Mouse (Mus musculus): ENCODE results near the gene Dcdc2c. TPM values are rescaled to one million over a fixed set of nuclear protein-coding genes. Genes with fewer than 3 reads are reported as not detected.
A peak's percentile ranks its signal among the peaks of the same experiment; 100 is the strongest.

Gene Dcdc2c
- polyA plus RNA-seq, 1 experiment = 0.05 TPM

DNA sequence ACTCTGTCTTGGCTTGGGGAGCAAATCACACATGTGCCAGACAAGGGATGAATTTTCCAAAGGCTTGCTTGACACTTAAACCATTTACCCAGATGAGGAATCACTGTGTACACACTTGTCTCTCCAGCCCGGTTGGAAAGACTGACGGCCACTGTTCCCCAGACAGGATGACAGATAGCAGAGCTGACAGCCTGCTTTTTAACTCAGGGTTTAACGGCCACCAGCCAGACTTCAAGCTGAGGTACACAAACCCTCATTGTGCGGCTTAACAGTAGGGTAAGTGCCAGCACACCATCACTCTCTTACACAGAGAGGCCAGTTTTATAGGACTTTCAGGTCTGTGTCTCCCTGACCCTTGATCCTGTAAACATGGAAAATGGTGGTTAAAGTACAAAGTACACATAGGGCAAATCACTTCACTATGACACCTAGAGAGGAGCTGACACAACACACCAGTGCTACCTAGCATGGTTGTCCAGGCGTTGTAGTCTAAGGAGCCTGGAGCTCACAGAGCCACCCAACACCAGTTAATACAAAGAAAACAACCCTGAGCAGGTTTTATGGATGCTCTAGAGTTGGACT is 42.4 kb downstream of the Dcdc2c start:
- H3ac ChIP-seq (ENCODE audit: control insufficient read depth, insufficient read length) = no peak overlapping the region
- H3K36me3 ChIP-seq (ENCODE audit: control insufficient read depth, insufficient read depth) = no peaks in the 10 kb centered on the region
- no peak overlapping the region for H3K4me2 ChIP-seq (ENCODE audit: low read depth)
- H3K79me2 ChIP-seq (ENCODE audit: control insufficient read depth, insufficient read depth) = no peaks in the 10 kb centered on the region
- TF ChIP-seq REST (IDR thresholded peaks at IDR 0.05; ENCODE audit: insufficient read depth, insufficient read length) (no peak), MYOG (IDR thresholded peaks at IDR 0.05; ENCODE audit: control insufficient read depth in 1 of 3, insufficient read depth in 1 of 3, insufficient read length in 2 of 3, low read depth in 2 of 3) (no peak), MAX (IDR thresholded peaks at IDR 0.05; ENCODE audit: low read depth) (no peak), USF1 (IDR thresholded peaks at IDR 0.05; ENCODE audit: low read depth) (no peak)
- H3K27me3 ChIP-seq (ENCODE audit: control insufficient read depth, insufficient read depth, insufficient read length) = no peaks in the 10 kb centered on the region
- H3K4me3 ChIP-seq = no peak overlapping the region

DNA sequence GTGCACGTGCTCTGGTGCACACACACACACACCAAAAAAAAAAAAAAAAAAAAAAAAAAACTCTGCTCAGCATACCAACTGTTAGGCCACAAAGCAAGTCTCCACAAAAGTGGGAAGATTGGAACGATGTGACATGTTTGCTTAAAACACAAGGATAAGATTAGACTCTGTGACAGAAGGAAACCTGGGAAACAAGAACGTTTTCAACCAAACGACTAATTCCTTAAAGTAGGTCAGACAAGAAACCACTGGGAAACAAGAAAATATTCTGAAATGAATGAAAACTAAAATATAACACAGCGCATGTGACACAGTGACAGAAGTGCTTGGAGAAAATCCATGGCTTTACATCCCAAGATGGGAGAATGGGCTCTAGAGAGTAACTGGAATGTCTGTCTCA is 57.9 kb downstream of the Dcdc2c start:
- H3K79me2 ChIP-seq (ENCODE audit: control insufficient read depth, insufficient read depth) = no peaks in the 10 kb centered on the region
- TF ChIP-seq CEBPB (IDR thresholded peaks at IDR 0.05; ENCODE audit: insufficient read depth, poor library complexity, severe bottlenecking) (no peak), POLR2A (IDR thresholded peaks at IDR 0.05; ENCODE audit: insufficient read length, low read depth) (no peak), E2F4 (IDR thresholded peaks at IDR 0.05; ENCODE audit: insufficient read depth) (no peak), TCF3 (IDR thresholded peaks at IDR 0.05; ENCODE audit: insufficient read length, low read depth) (no peak), USF1 (IDR thresholded peaks at IDR 0.05; ENCODE audit: low read depth) (no peak), MAX (IDR thresholded peaks at IDR 0.05; ENCODE audit: low read depth) (no peak), REST (IDR thresholded peaks at IDR 0.05; ENCODE audit: insufficient read depth, insufficient read length) (no peak), MYOD1 (IDR thresholded peaks at IDR 0.05; ENCODE audit: control insufficient read depth in 1 of 3, insufficient read length in 2 of 3, low read depth in 2 of 3) (no peak), SRF (IDR thresholded peaks at IDR 0.05; ENCODE audit: control insufficient read depth, insufficient read length, low read depth) (no peak), TCF12 (IDR thresholded peaks at IDR 0.05; ENCODE audit: insufficient read depth, poor library complexity, severe bottlenecking) (no peak)
- H3K27me3 ChIP-seq (ENCODE audit: control insufficient read depth, insufficient read depth, insufficient read length) = no peaks in the 10 kb centered on the region
- no peak overlapping the region for H3K4me2 ChIP-seq (ENCODE audit: low read depth)
- no peaks in the 10 kb centered on the region for H3K36me3 ChIP-seq (ENCODE audit: control insufficient read depth, insufficient read depth)
- H3ac ChIP-seq (ENCODE audit: control insufficient read depth, insufficient read length) = no peak overlapping the region
- H3K4me3 ChIP-seq = no peak overlapping the region

DNA sequence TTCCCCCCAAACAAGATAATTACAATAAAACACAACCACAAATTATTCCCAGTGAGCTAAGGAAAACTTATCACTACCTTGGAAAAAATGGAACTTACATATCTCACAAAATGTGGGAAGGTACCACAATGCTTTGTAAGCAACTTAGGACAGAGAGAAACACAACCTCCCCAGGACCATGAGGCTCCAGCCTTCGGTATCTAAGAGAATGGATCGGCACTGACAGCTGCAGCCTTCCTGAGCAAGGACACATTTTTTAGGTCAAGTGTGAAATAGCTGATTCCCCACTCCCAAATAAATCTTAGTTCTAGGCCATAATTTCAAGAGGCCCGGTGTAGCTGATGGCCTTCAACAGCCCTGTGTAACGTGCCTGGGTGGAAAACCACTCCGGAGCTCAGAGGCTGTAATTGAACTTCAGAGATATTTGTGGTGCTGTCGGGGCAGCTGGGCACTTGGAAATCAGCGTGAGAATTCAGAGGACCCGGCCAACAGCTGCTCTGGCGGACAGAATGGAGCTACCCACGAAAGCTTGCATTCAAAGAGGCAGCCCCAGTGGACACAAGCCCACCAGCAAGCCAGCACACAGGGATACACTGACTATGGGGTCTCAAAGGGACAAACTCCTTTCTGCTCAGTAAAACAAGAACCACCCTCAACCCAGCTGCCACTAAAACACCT is 69.6 kb downstream of the Dcdc2c start:
- TF ChIP-seq MYOD1 (IDR thresholded peaks at IDR 0.05; ENCODE audit: control insufficient read depth in 1 of 3, insufficient read length in 2 of 3, low read depth in 2 of 3) (peak; percentile 24 to 78 (median 67)), TCF3 (IDR thresholded peaks at IDR 0.05; ENCODE audit: insufficient read length, low read depth) (no peak), POLR2A (IDR thresholded peaks at IDR 0.05; ENCODE audit: insufficient read length, low read depth) (no peak), USF1 (IDR thresholded peaks at IDR 0.05; ENCODE audit: low read depth) (no peak), TCF12 (IDR thresholded peaks at IDR 0.05; ENCODE audit: insufficient read depth, poor library complexity, severe bottlenecking) (no peak), CEBPB (IDR thresholded peaks at IDR 0.05; ENCODE audit: insufficient read depth, poor library complexity, severe bottlenecking) (no peak), MYOG (IDR thresholded peaks at IDR 0.05; ENCODE audit: control insufficient read depth in 1 of 3, insufficient read depth in 1 of 3, insufficient read length in 2 of 3, low read depth in 2 of 3) (peak in 2 of 3 experiments; percentile 59 to 78)
- Histone ChIP-seq H3K27me3 (ENCODE audit: control insufficient read depth, insufficient read depth, insufficient read length) (no peaks in the 10 kb centered on the region), H3K4me2 (ENCODE audit: low read depth) (peak overlapping the region; percentile 24), H3K79me2 (ENCODE audit: control insufficient read depth, insufficient read depth) (no peaks in the 10 kb centered on the region), H3ac (ENCODE audit: control insufficient read depth, insufficient read length) (no peak overlapping the region), H3K4me3 (no peak overlapping the region), H3K36me3 (ENCODE audit: control insufficient read depth, insufficient read depth) (no peaks in the 10 kb centered on the region)

DNA sequence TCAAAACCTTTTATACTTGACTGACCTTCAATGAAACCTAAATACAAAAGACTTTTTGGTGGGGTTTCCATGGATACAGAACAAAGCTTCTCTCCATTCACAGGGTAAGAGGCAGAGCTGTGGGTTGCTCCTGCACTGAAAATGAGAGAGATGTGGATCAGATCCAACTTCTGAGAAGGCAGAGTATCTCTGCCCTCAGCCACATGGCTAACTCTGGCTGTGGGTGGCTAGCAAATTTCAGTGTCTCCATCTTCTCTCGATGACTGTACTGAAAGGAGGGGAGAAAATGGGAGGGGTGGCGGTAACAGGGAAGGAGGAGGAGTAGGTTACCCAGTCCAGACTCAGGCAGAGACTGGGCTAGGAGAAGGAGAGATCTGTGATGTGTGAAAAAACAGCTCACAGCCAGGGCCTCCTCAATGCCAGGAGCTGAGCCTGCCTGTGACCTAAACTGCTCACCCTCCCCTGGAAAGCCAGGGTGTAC is 91.2 kb downstream of the Dcdc2c start:
- no peaks in the 10 kb centered on the region for H3K27me3 ChIP-seq (ENCODE audit: control insufficient read depth, insufficient read depth, insufficient read length)
- H3K79me2 ChIP-seq (ENCODE audit: control insufficient read depth, insufficient read depth) = no peaks in the 10 kb centered on the region
- H3K36me3 ChIP-seq (ENCODE audit: control insufficient read depth, insufficient read depth) = no peaks in the 10 kb centered on the region
- H3K4me2 ChIP-seq (ENCODE audit: low read depth) = no peak overlapping the region
- H3ac ChIP-seq (ENCODE audit: control insufficient read depth, insufficient read length) = no peak overlapping the region
- TF ChIP-seq USF1 (IDR thresholded peaks at IDR 0.05; ENCODE audit: low read depth) (no peak), POLR2A (IDR thresholded peaks at IDR 0.05; ENCODE audit: insufficient read length, low read depth) (no peak), POLR2AphosphoS2 (IDR thresholded peaks at IDR 0.05; ENCODE audit: insufficient read length, low read depth) (no peak), TCF12 (IDR thresholded peaks at IDR 0.05; ENCODE audit: insufficient read depth, poor library complexity, severe bottlenecking) (no peak), SRF (IDR thresholded peaks at IDR 0.05; ENCODE audit: control insufficient read depth, insufficient read length, low read depth) (no peak), CEBPB (IDR thresholded peaks at IDR 0.05; ENCODE audit: insufficient read depth, poor library complexity, severe bottlenecking) (no peak), MYOD1 (IDR thresholded peaks at IDR 0.05; ENCODE audit: control insufficient read depth in 1 of 3, insufficient read length in 2 of 3, low read depth in 2 of 3) (no peak), MAX (IDR thresholded peaks at IDR 0.05; ENCODE audit: low read depth) (no peak), REST (IDR thresholded peaks at IDR 0.05; ENCODE audit: insufficient read depth, insufficient read length) (no peak)
- H3K4me3 ChIP-seq = no peak overlapping the region

DNA sequence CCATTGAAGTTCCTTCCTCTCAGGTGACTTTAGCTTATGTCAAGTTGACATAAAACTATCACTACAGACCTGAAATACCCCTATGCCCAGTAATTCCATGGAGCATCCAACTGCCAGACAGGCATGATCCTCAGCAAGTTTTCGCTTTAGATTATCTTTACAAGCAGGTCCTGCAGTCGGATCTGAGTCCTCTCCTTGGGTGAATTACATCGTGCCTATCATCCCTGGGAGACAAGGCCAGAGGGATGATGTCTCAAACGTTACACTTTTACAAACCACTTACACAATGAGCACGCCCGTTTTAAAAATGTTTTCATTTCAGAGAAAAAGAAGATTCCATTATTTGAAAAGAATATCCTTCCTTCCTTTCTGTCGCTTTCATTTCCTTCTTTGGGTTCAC is 91.7 kb downstream of the Dcdc2c start:
- no peak for TF ChIP-seq POLR2A (IDR thresholded peaks at IDR 0.05; ENCODE audit: insufficient read length, low read depth)
- no peak for TF ChIP-seq TCF3 (IDR thresholded peaks at IDR 0.05; ENCODE audit: insufficient read length, low read depth)
- TF ChIP-seq CEBPB (IDR thresholded peaks at IDR 0.05; ENCODE audit: insufficient read depth, poor library complexity, severe bottlenecking) = no peak
- TF ChIP-seq USF1 (IDR thresholded peaks at IDR 0.05; ENCODE audit: low read depth) = no peak
- no peak for TF ChIP-seq REST (IDR thresholded peaks at IDR 0.05; ENCODE audit: insufficient read depth, insufficient read length)
- TF ChIP-seq POLR2AphosphoS2 (IDR thresholded peaks at IDR 0.05; ENCODE audit: insufficient read length, low read depth) = no peak
- no peak for TF ChIP-seq SRF (IDR thresholded peaks at IDR 0.05; ENCODE audit: control insufficient read depth, insufficient read length, low read depth)
- TF ChIP-seq E2F4 (IDR thresholded peaks at IDR 0.05; ENCODE audit: insufficient read depth) = no peak
- TF ChIP-seq MAX (IDR thresholded peaks at IDR 0.05; ENCODE audit: low read depth) = no peak
- TF ChIP-seq MYOD1 (IDR thresholded peaks at IDR 0.05; ENCODE audit: control insufficient read depth in 1 of 3, insufficient read length in 2 of 3, low read depth in 2 of 3) = no peak
- no peak for TF ChIP-seq MYOG (IDR thresholded peaks at IDR 0.05; ENCODE audit: control insufficient read depth in 1 of 3, insufficient read depth in 1 of 3, insufficient read length in 2 of 3, low read depth in 2 of 3)
- no peaks in the 10 kb centered on the region for H3K36me3 ChIP-seq (ENCODE audit: control insufficient read depth, insufficient read depth)
- no peak overlapping the region for H3ac ChIP-seq (ENCODE audit: control insufficient read depth, insufficient read length)
- no peaks in the 10 kb centered on the region for H3K27me3 ChIP-seq (ENCODE audit: control insufficient read depth, insufficient read depth, insufficient read length)
- H3K79me2 ChIP-seq (ENCODE audit: control insufficient read depth, insufficient read depth) = no peaks in the 10 kb centered on the region
- H3K4me2 ChIP-seq (ENCODE audit: low read depth) = no peak overlapping the region
- no peak overlapping the region for H3K4me3 ChIP-seq
